Mouse (Mus musculus): ENCODE measurements at regions not wholly inside any gene's neighbourhood (a gene's known extent, or its start where the extent isn't known, plus 50 kb on each side); places are given as distances from the start of the nearest gene placed in this dataset.

GRCm38 (mm10) chr13:60237091-60237490 lies 59.9 kb upstream of the Gas1 start:
- no peak overlapping the region for H3K27ac ChIP-seq (ENCODE audit: insufficient read depth, low read length)
- TF ChIP-seq POLR2A (IDR thresholded peaks at IDR 0.05; ENCODE audit: extremely low read depth, insufficient read depth, low read length), result no peak
- no peak overlapping the region for H3K4me3 ChIP-seq (ENCODE audit: insufficient read depth, low read length)

GRCm38 (mm10) chr13:60242447-60243109 lies 65.4 kb upstream of the Gas1 start:
- TF ChIP-seq POLR2A (IDR thresholded peaks at IDR 0.05; ENCODE audit: extremely low read depth, insufficient read depth, low read length) (no peak), CTCF (IDR thresholded peaks at IDR 0.05; ENCODE audit: extremely low read depth, insufficient read depth, low read length) (no peak)
- no peak overlapping the region for H3K4me3 ChIP-seq (ENCODE audit: insufficient read depth, low read length)
- H3K4me1 ChIP-seq (ENCODE audit: control insufficient read depth, insufficient read depth, low read length), result no peaks in the 10 kb centered on the region
- H3K27ac ChIP-seq (ENCODE audit: insufficient read depth, low read length), result no peak overlapping the region

More at GRCm38 (mm10) chr13:60237091-60237490, 59.9 kb upstream of the Gas1 start:
- H3K4me1 ChIP-seq (ENCODE audit: control insufficient read depth, insufficient read depth, low read length), result no peaks in the 10 kb centered on the region

- TF ChIP-seq CTCF (IDR thresholded peaks at IDR 0.05; ENCODE audit: extremely low read depth, insufficient read depth, low read length) (no peak), POLR2A (IDR thresholded peaks at IDR 0.05; ENCODE audit: extremely low read depth, insufficient read depth, low read length) (no peak)
- Histone ChIP-seq H3K27ac (ENCODE audit: insufficient read depth, low read length) (no peak overlapping the region), H3K4me3 (ENCODE audit: insufficient read depth, low read length) (no peak overlapping the region), H3K4me1 (ENCODE audit: control insufficient read depth, insufficient read depth, low read length) (no peaks in the 10 kb centered on the region)
Observed at GRCm38 (mm10) chr13:60243110-60243481, 65.9 kb upstream of the Gas1 start.

GRCm38 (mm10) chr13:60255162-60255561 lies 78.0 kb upstream of the Gas1 start:
- Histone ChIP-seq H3K4me3 (ENCODE audit: insufficient read depth, low read length) (no peak overlapping the region), H3K27ac (ENCODE audit: insufficient read depth, low read length) (no peak overlapping the region), H3K4me1 (ENCODE audit: control insufficient read depth, insufficient read depth, low read length) (no peaks in the 10 kb centered on the region)
- TF ChIP-seq CTCF (IDR thresholded peaks at IDR 0.05; ENCODE audit: extremely low read depth, insufficient read depth, low read length), result no peak
- TF ChIP-seq POLR2A (IDR thresholded peaks at IDR 0.05; ENCODE audit: extremely low read depth, insufficient read depth, low read length), result no peak

GRCm38 (mm10) chr13:60255715-60256114 lies 78.5 kb upstream of the Gas1 start:
- no peaks in the 10 kb centered on the region for H3K4me1 ChIP-seq (ENCODE audit: control insufficient read depth, insufficient read depth, low read length)
- TF ChIP-seq POLR2A (IDR thresholded peaks at IDR 0.05; ENCODE audit: extremely low read depth, insufficient read depth, low read length), result no peak
- no peak for TF ChIP-seq CTCF (IDR thresholded peaks at IDR 0.05; ENCODE audit: extremely low read depth, insufficient read depth, low read length)

GRCm38 (mm10) chr13:60256997-60257396 lies 79.8 kb upstream of the Gas1 start:
- TF ChIP-seq POLR2A (IDR thresholded peaks at IDR 0.05; ENCODE audit: extremely low read depth, insufficient read depth, low read length) (no peak), CTCF (IDR thresholded peaks at IDR 0.05; ENCODE audit: extremely low read depth, insufficient read depth, low read length) (no peak)
- Histone ChIP-seq H3K4me3 (ENCODE audit: insufficient read depth, low read length) (no peak overlapping the region), H3K27ac (ENCODE audit: insufficient read depth, low read length) (no peak overlapping the region), H3K4me1 (ENCODE audit: control insufficient read depth, insufficient read depth, low read length) (no peaks in the 10 kb centered on the region)

More at GRCm38 (mm10) chr13:60255715-60256114, 78.5 kb upstream of the Gas1 start:
- no peak overlapping the region for H3K4me3 ChIP-seq (ENCODE audit: insufficient read depth, low read length)
- no peak overlapping the region for H3K27ac ChIP-seq (ENCODE audit: insufficient read depth, low read length)

GRCm38 (mm10) chr13:60257878-60258277 lies 80.7 kb upstream of the Gas1 start:
- no peaks in the 10 kb centered on the region for H3K4me1 ChIP-seq (ENCODE audit: control insufficient read depth, insufficient read depth, low read length)
- no peak overlapping the region for H3K27ac ChIP-seq (ENCODE audit: insufficient read depth, low read length)
- TF ChIP-seq CTCF (IDR thresholded peaks at IDR 0.05; ENCODE audit: extremely low read depth, insufficient read depth, low read length) (no peak), POLR2A (IDR thresholded peaks at IDR 0.05; ENCODE audit: extremely low read depth, insufficient read depth, low read length) (no peak)
- no peak overlapping the region for H3K4me3 ChIP-seq (ENCODE audit: insufficient read depth, low read length)

- no peak overlapping the region for H3K4me3 ChIP-seq (ENCODE audit: insufficient read depth, low read length)
- no peak for TF ChIP-seq POLR2A (IDR thresholded peaks at IDR 0.05; ENCODE audit: extremely low read depth, insufficient read depth, low read length)
- TF ChIP-seq CTCF (IDR thresholded peaks at IDR 0.05; ENCODE audit: extremely low read depth, insufficient read depth, low read length), result no peak
Observed at GRCm38 (mm10) chr13:60262449-60263028, 85.4 kb upstream of the Gas1 start.

GRCm38 (mm10) chr13:60264504-60264903 lies 87.3 kb upstream of the Gas1 start:
- no peak for TF ChIP-seq CTCF (IDR thresholded peaks at IDR 0.05; ENCODE audit: extremely low read depth, insufficient read depth, low read length)
- TF ChIP-seq POLR2A (IDR thresholded peaks at IDR 0.05; ENCODE audit: extremely low read depth, insufficient read depth, low read length), result no peak
- no peaks in the 10 kb centered on the region for H3K4me1 ChIP-seq (ENCODE audit: control insufficient read depth, insufficient read depth, low read length)
- no peak overlapping the region for H3K27ac ChIP-seq (ENCODE audit: insufficient read depth, low read length)
- H3K4me3 ChIP-seq (ENCODE audit: insufficient read depth, low read length), result no peak overlapping the region

More at GRCm38 (mm10) chr13:60262449-60263028, 85.4 kb upstream of the Gas1 start:
- Histone ChIP-seq H3K4me1 (ENCODE audit: control insufficient read depth, insufficient read depth, low read length) (no peaks in the 10 kb centered on the region), H3K27ac (ENCODE audit: insufficient read depth, low read length) (no peak overlapping the region)

GRCm38 (mm10) chr13:60267557-60267956 lies 90.4 kb upstream of the Gas1 start:
- Histone ChIP-seq H3K4me3 (ENCODE audit: insufficient read depth, low read length) (no peak overlapping the region), H3K27ac (ENCODE audit: insufficient read depth, low read length) (no peak overlapping the region)

More at GRCm38 (mm10) chr13:60267557-60267956, 90.4 kb upstream of the Gas1 start:
- H3K4me1 ChIP-seq (ENCODE audit: control insufficient read depth, insufficient read depth, low read length), result no peaks in the 10 kb centered on the region
- no peak for TF ChIP-seq CTCF (IDR thresholded peaks at IDR 0.05; ENCODE audit: extremely low read depth, insufficient read depth, low read length)
- no peak for TF ChIP-seq POLR2A (IDR thresholded peaks at IDR 0.05; ENCODE audit: extremely low read depth, insufficient read depth, low read length)
